Mouse (Mus musculus) lung, postnatal 0 days (tissue): ENCODE measurements around the gene Mgat5.

Experiments
- CTCF ChIP-seq: IDR thresholded peaks from 2 replicates; pipeline ENCODE4 v1.5.1; 2016; ENCODE audit warnings: antibody characterized with exemption, mild to moderate bottlenecking
- EP300 ChIP-seq: IDR thresholded peaks from 2 replicates; pipeline ENCODE4 v1.6.1; 2016; ENCODE audit warnings: antibody characterized with exemption, mild to moderate bottlenecking, control low read depth

DNA sequence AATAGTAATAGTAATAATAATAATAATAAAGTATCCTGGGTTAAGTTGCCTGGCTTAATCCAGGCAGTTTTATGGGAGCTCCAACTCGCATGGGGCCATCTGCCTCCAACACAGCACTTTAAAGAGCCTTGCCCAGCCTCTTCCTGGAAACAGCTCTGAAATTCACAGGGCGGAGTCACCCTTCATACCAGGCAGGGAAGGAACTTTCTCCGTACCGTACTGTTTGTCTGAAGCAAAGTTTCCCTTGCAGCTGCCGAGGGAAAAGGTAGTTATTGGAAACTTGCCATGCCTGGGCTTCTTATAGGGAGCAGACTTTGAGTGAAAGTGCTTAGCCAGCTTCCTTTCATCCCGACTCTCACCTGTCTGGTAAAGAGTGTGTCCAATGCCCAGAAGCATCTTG is 232.3 kb downstream of the Mgat5 start:
- TF ChIP-seq EP300: no peak
- no peak for TF ChIP-seq CTCF
